Mouse (Mus musculus) adrenal gland, postnatal 4 days (tissue): ENCODE results near the gene Il17re. TPM values are rescaled to one million over a fixed set of nuclear protein-coding genes. Genes with fewer than 3 reads are reported as not detected.

Source experiments
- DNase-seq, 2 experiments: peaks; one replicate each; pipeline ENCODE4 v3.0.0; 2021 to 2022; ENCODE audit warnings: low spot score in 2 of 2, mixed read lengths in 2 of 2
- long read RNA-seq, 2 experiments: library from polyadenylated mRNA; stranded (forward); transcript quantifications; one replicate each; pipeline ENCODE4 v2.0.0; 2021
- total RNA-seq, 2 experiments: library from RNA; stranded (reverse); gene quantifications; 2 replicates each; pipeline ENCODE4 v1.2.3; 2021

The Il17re gene
- total RNA-seq: 1 to 10 TPM in 1 of 2 experiments, under 1 TPM in 1; 0.90 to 2.5 TPM
- long read RNA-seq, experiment 1: 0 reads
- long read RNA-seq, experiment 2, partial matches to known transcripts: 1 of 2 reads
- long read RNA-seq, experiment 2, other reads (novel, unspliced or antisense): 0 of 2 reads

GRCm38 (mm10) chr6:113457952-113458534 is at the start of gene Il17re:
TSS of gene Il17re (plus strand) at chr6:113458484.
- DNase-seq: no peak

GRCm38 (mm10) chr6:113410001-113410400 is 48.3 kb upstream of the Il17re start:
- no peak for DNase-seq

- DNase-seq: no peak
These were observed 41.9 kb upstream of the Il17re start for GRCm38 (mm10) chr6:113416416-113416815.

GRCm38 (mm10) chr6:113418441-113419198 is 39.7 kb upstream of the Il17re start:
- DNase-seq: no peak

DNA sequence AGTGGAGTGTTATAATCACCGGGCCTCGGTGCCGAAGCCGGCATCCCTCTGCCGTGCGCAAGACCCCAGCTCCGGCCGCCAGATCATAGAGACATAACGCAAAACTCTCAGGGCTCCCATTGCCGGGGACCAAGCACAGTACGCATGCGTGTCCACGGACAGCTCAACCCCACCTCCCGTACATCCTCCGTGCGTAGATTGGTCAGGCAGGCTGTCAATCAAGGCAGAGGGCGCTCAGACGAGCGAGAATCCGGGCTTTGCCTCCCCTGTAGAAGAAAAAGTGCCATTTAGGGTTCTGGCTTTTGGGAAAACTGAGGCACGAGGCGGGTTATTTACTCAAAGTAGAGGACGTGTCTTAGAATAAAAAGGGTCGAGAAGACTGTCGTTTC is 39.1 kb upstream of the Il17re start, which contains the start of gene Rpusd3:
Gene Rpusd3 (minus strand): TSS at position 142 of the 389 bp plus-strand sequence.
- DNase-seq: peak; percentile 94 to 97

GRCm38 (mm10) chr6:113423000-113423399 is 35.3 kb upstream of the Il17re start:
- DNase-seq: no peak

- no peak for DNase-seq
These were observed 34.1 kb upstream of the Il17re start for GRCm38 (mm10) chr6:113424187-113424586.

GRCm38 (mm10) chr6:113426696-113427095 is 31.6 kb upstream of the Il17re start:
- DNase-seq: no peak

GRCm38 (mm10) chr6:113427397-113427796 is 30.9 kb upstream of the Il17re start:
- DNase-seq: no peak

GRCm38 (mm10) chr6:113428006-113428405 is 30.3 kb upstream of the Il17re start:
- no peak for DNase-seq

DNA sequence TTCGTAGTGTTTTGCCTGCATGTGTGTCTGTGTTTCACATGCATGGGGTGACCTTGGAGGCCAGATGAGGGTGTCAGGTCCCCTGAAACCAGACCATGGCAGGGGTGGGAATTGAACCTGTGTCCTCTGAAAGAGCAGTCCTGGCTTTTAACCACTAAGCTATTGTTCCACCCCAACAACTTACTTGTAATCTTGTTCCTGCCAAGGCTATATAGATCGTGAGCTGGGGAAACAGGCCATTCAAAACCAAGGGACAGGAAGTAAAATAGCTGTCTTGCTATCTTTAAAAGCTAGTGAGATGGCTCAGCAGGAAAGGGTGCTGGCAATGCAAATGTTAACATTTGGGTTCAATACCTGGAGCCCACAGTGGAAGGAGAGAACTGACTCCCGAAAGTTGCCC is 28.3 kb upstream of the Il17re start:
- DNase-seq: no peak

- DNase-seq: no peak
These were observed 27.4 kb upstream of the Il17re start for GRCm38 (mm10) chr6:113430846-113431245.

- no peak for DNase-seq
These were observed 26.5 kb upstream of the Il17re start for GRCm38 (mm10) chr6:113431801-113432200.

- DNase-seq: no peak
These were observed 24.6 kb upstream of the Il17re start for GRCm38 (mm10) chr6:113433661-113434060.

GRCm38 (mm10) chr6:113434691-113435090 is 23.6 kb upstream of the Il17re start:
- DNase-seq: no peak

GRCm38 (mm10) chr6:113435664-113436205 is 22.5 kb upstream of the Il17re start, which contains the start of gene Cidec:
TSS of gene Cidec (minus strand) at chr6:113435760.
- DNase-seq: no peak

- DNase-seq: no peak
These were observed 21.1 kb upstream of the Il17re start for GRCm38 (mm10) chr6:113437135-113437534.

DNA sequence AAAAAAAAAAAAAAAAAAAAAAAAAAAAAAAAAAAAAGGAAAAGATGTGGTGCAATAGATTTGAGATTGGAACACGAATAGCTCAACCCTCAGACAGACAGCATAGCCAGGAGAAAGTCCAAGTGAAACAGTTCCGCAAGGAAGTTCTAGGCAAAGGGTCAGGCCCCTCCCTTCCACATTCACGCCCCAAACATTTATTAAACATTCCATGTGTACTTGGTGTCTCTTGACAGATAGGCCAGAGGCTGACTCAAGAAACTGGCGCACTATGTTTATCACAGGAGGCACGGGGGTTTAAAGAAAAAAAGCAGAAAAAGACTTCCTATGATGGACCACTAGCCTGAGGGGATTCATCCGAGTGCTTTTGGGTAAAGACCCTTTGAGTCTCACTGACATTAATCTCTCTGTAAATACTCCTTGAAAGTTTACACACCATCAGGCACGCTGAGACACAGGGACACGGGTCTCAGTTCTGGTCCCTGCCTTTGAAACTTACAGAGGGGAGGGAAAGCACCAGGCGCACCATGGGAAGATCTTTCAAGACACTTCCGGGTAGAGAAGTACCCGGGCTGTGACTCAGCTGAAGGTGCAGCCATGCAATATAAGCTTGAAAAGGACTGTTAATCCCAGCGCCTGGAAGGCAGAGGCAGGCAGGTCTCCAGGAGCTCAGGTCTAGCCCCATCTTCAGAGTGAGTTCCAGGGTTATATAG is 19.4 kb upstream of the Il17re start:
- DNase-seq: no peak

GRCm38 (mm10) chr6:113440686-113441085 is 17.6 kb upstream of the Il17re start:
- DNase-seq: no peak

DNA sequence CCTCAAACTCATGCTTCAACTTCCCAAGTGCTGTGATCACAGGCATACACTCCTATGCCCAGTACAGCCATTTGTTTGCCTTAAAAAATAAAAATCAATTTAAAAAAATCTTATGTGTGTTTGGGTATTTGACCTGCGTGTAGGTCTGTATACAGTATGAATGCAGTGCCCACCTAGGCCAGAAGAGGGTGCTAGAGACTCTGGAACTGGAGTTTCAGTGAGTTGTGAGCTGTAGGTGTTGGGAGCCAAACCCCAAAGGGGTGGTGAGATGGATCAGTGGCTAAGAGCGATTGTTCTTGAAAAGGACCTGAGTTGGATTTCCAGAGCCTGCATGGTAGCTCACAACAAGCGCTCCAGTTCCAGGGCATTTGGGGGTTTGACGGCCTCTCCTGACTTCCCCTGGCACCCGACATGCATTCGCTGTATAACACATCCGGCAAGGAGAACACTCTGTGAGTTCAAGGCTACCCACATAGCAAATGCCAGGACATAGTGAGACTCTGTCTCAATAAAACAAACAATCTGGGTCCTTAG is 17.1 kb upstream of the Il17re start:
- peak in 1 of 2 experiments; percentile 52 for DNase-seq

DNA sequence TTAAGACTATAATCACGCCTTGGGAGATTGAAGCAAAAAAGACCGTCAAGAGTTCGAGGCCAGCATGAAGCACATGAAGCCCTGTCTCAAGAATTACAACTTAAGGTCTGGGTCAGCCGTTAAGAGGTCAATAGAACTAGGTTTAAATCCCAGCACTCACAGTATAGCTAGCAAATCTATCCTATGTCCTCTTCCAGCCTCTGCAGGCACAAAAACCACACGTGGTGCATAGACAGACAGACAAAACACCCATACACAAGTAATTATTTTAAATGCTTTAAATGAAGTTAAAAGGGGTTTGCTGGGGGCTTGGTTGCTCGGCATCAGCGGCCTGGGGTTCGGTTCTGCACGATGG is 16.2 kb upstream of the Il17re start:
- DNase-seq: no peak
